Mouse (Mus musculus) embryonic facial prominence, embryonic 11.5 days (tissue): ENCODE measurements around the gene Oasl1. TPM values are rescaled to one million over a fixed set of nuclear protein-coding genes. Genes with fewer than 3 reads are reported as not detected.

Source experiments
- ATAC-seq: fragments of 200-750 bp; cut with Nextera tagmentation; replicated peaks from 2 replicates; pipeline ENCODE4 v1.8.0; 2017; ENCODE audit warnings: low read depth; ENCODE audit not compliant: insufficient number of reproducible peaks, low FRiP score, low TSS enrichment
- DNase-seq: peaks from one replicate; pipeline ENCODE4 v3.0.0-alpha.2; 2015; ENCODE audit warnings: low spot score
- H3K27ac ChIP-seq: fragments of 300-500 bp; sonication (generic); replicated peaks from 2 replicates; pipeline ENCODE4 v1.5.1; 2014; ENCODE audit warnings: mild to moderate bottlenecking, low read depth, low read length, control low read depth
- H3K27me3 ChIP-seq: fragments of 300-500 bp; sonication (generic); 2 replicates; pipeline ENCODE4 v1.6.1; 2014; ENCODE audit warnings: mild to moderate bottlenecking, low read length, moderate library complexity, mixed read lengths; ENCODE audit not compliant: control insufficient read depth, insufficient read depth
- H3K36me3 ChIP-seq: fragments of 300-500 bp; sonication (generic); replicated peaks from 2 replicates; pipeline ENCODE4 v1.6.1; 2014; ENCODE audit warnings: low read depth, mild to moderate bottlenecking, low read length, moderate library complexity, mixed read lengths; ENCODE audit not compliant: control insufficient read depth, insufficient read depth
- H3K4me1 ChIP-seq: fragments of 300-500 bp; sonication (generic); 2 replicates; pipeline ENCODE4 v1.6.1; 2014; ENCODE audit warnings: low read length, mixed read lengths; ENCODE audit not compliant: control insufficient read depth, insufficient read depth
- H3K4me2 ChIP-seq: fragments of 300-500 bp; sonication (generic); 2 replicates; pipeline ENCODE4 v1.6.1; 2014; ENCODE audit warnings: low read depth, mild to moderate bottlenecking, control low read depth, low read length, moderate library complexity
- H3K4me3 ChIP-seq: fragments of 300-500 bp; sonication (generic); 2 replicates; pipeline ENCODE4 v1.5.1; 2014; ENCODE audit warnings: low read depth, low read length, control low read depth
- H3K9ac ChIP-seq: fragments of 300-500 bp; sonication (generic); replicated peaks from 2 replicates; pipeline ENCODE4 v1.6.1; 2014; ENCODE audit warnings: mild to moderate bottlenecking, control low read depth, low read length
- H3K9me3 ChIP-seq: fragments of 300-500 bp; sonication (generic); replicated peaks from 2 replicates; pipeline ENCODE4 v1.6.1; 2016; ENCODE audit warnings: mild to moderate bottlenecking, low read length, inconsistent platforms, mixed read lengths; ENCODE audit not compliant: control insufficient read depth
- WGBS: fragments of 180-500 bp; shearing (Covaris S2); extraction: QIAGEN DNeasy Blood & Tissue Kit; methylation state at CpG from one replicate; pipeline ENCODE4 v1.1.7; 2014; 5-methylcytosine and 5-hydroxymethylcytosine counted together
- polyA plus RNA-seq: library from polyadenylated mRNA; unstranded; fragments of >200 nt; fragmentation: Nextera tagmentation; extraction: Ambion mirVana; gene quantifications from 2 replicates; pipeline ENCODE4 v1.2.1, GENCODE M21; 2014

Gene Oasl1
- polyA plus RNA-seq, 1 experiment from 2014 or later: 0.24 TPM

DNA sequence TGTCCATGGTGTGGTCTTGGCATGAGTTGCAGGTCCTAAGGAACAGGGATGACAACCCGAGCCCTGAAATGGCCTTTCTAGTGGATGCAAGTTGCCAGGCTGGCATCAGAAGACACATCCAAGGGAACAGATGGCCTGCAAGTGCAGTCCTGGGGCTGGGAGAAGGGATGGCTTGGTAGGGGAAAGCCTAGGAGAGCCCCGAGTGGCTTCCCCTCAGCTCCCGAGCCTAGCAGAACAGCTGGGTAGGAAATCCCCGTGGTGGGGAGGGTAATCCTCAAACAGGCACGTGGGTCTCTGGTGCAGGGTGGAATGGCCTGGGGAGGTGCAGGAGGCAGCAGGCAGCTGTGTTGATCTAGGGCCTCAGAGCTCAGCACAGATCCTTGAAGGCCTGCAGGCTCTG lies 26.3 kb downstream of the Oasl1 start:
- DNase-seq (no peak), ATAC-seq (no peak; the same call in 1 of the 2 replicates)
- H3K36me3 ChIP-seq: peaks cover 8% of the 10 kb centered on the region
- H3K9ac ChIP-seq: no peak overlapping the region
- H3K27me3 ChIP-seq: no peaks in the 10 kb centered on the region
- 66% methylated on average over 5 of the region's 5 CpGs for WGBS
- no peak overlapping the region for H3K4me2 ChIP-seq
- H3K9me3 ChIP-seq: no peaks in the 10 kb centered on the region
- H3K27ac ChIP-seq: 0 out of 2 replicates have a peak overlapping the region, but pooled peaks have one; percentile 8
- no peak overlapping the region for H3K4me3 ChIP-seq
- H3K4me1 ChIP-seq: no peaks in the 10 kb centered on the region

DNA sequence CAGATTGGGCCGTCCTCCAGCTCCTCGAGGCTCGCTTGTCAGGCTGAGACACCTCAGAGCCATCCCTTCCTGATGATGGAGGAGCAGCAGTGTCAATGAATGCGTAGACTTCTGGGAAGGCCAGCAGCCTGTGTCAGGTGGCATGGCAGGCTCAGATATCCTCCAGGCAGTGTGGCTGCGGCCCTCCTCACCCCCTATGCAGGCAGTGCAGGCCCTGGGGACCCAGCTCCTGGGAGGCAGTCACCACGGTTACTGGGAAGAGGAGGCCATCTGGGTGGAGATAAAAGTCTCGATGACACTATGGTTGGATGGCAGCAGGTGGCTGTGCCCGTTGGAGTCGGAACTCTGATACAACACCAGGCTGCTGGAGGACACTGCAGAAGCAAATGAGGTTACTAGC lies 26.8 kb downstream of the Oasl1 start:
- Histone ChIP-seq H3K4me2 (no peak overlapping the region), H3K9ac (no peak overlapping the region), H3K9me3 (no peaks in the 10 kb centered on the region), H3K27me3 (no peaks in the 10 kb centered on the region), H3K4me1 (no peaks in the 10 kb centered on the region), H3K27ac (no peak overlapping the region), H3K4me3 (no peak overlapping the region), H3K36me3 (peaks cover 8% of the 10 kb centered on the region)
- ATAC-seq (no peak), DNase-seq (no peak)
- WGBS: 84% methylated on average over 9 of the region's 9 CpGs

DNA sequence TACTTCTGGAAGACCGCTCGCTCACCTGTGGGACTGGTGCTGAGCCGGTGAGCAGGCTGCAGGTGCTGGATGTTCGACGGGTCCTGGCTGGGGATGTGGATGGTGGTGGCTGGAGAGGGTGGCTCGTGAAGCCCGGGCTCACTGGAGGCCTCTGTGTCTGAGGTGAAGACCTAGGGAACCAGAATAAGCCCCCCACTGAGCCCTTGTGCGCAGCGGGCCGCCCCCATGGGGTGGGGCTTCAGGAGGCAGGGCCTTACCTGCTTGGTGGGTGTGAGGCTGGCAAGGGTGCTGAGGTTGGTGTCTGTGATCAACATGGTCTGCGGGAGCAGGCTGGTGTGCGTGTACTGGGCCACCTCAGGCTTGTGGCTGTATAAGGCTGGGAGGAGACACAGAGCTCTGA lies 27.6 kb downstream of the Oasl1 start:
- Histone ChIP-seq H3K4me1 (no peaks in the 10 kb centered on the region), H3K4me2 (no peak overlapping the region), H3K36me3 (peaks cover 8% of the 10 kb centered on the region), H3K4me3 (no peak overlapping the region), H3K9ac (no peak overlapping the region), H3K27ac (no peak overlapping the region), H3K9me3 (no peaks in the 10 kb centered on the region), H3K27me3 (no peaks in the 10 kb centered on the region)
- DNase-seq (no peak), ATAC-seq (no peak)
- WGBS: 64% methylated on average over 12 of the region's 12 CpGs

DNA sequence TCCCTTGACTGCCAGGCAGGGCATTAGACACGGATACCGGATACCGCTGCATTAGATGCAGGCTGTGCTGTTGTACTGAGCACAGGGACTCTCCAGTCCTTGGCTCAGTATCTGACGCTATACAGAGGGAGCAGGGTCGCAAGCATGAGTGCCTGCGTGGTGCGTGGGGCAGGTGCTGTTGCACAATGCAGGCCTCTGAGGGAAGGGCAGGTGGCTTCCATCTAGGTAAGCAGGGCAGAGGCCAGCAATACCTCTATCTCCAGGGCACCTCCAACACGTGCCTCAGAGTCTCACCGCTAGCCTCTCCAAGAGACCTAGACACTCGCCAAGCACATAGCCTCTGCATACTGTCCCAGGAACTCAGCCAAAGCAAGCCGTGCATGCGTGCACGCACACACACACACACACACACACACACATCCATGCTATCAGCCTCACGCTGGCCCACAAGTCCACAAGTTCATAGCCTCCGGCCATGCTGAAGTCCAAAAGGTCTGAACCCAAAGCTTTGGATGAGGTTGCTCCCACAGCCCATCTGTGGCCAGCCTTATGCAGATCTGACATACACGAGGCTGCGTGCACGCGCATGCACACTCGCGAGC lies 28.3 kb downstream of the Oasl1 start:
- WGBS: 84% methylated on average over 21 of the region's 21 CpGs
- DNase-seq: no peak

DNA sequence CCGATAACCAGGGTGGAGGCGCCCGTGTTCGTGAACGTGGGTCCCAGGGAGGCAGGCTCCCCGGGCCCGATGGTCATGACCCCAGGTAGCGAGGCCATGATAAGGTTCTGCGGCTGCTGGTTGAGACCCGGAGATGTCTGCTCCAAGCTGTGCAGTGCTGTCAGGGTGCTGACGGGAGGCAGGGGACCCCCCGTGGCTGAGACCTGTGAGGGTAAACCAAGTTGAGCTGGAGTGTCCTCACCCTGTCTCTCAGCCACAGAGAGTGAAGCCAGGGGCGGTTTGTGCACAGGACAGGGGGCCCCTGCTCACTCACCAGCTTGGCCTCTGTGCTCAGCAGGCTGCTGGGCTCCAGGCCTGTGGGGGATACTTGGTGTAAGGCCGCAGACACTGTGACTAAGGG lies 30.3 kb downstream of the Oasl1 start:
- Histone ChIP-seq H3K9ac (no peak overlapping the region), H3K36me3 (peaks cover 8% of the 10 kb centered on the region), H3K9me3 (no peaks in the 10 kb centered on the region), H3K4me3 (no peak overlapping the region), H3K4me1 (no peaks in the 10 kb centered on the region), H3K27me3 (no peaks in the 10 kb centered on the region), H3K27ac (no peak overlapping the region), H3K4me2 (no peak overlapping the region)
- WGBS: 86% methylated on average over 14 of the region's 14 CpGs
- ATAC-seq (no peak), DNase-seq (no peak)

More for the DNA sequence above, 28.3 kb downstream of the Oasl1 start:
- no peak overlapping the region for H3K4me2 ChIP-seq
- H3K9me3 ChIP-seq: no peaks in the 10 kb centered on the region
- no peak overlapping the region for H3K4me3 ChIP-seq
- no peak for ATAC-seq
- H3K36me3 ChIP-seq: peaks cover 8% of the 10 kb centered on the region
- H3K4me1 ChIP-seq: no peaks in the 10 kb centered on the region
- H3K27me3 ChIP-seq: no peaks in the 10 kb centered on the region
- no peak overlapping the region for H3K9ac ChIP-seq
- no peak overlapping the region for H3K27ac ChIP-seq

DNA sequence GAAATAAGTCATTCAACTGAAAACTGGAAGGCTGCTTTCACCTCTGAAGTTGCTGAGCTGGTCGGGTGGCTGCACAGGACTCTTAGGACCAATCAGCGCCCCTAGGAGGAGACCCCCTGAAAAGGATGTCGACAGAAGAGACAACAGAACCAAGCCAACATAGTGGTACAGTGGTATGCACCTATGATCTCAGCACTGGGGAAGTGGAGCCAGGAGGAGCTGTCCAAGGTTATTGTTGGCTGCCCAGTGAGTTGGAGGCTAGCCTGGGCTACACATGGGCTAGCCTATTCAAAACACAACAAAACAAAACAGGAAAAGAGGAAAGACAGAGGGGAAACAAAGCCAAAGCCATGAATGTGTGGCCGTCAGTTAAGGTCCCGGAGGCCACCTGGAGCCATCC lies 35.0 kb downstream of the Oasl1 start:
- Histone ChIP-seq H3K27ac (no peak overlapping the region), H3K36me3 (no peaks in the 10 kb centered on the region), H3K27me3 (no peaks in the 10 kb centered on the region), H3K4me3 (no peak overlapping the region), H3K4me1 (no peaks in the 10 kb centered on the region), H3K9me3 (no peaks in the 10 kb centered on the region), H3K4me2 (no peak overlapping the region), H3K9ac (no peak overlapping the region)
- WGBS: 79% methylated on average over 5 of the region's 5 CpGs
- DNase-seq: no peak
- ATAC-seq: no peak

DNA sequence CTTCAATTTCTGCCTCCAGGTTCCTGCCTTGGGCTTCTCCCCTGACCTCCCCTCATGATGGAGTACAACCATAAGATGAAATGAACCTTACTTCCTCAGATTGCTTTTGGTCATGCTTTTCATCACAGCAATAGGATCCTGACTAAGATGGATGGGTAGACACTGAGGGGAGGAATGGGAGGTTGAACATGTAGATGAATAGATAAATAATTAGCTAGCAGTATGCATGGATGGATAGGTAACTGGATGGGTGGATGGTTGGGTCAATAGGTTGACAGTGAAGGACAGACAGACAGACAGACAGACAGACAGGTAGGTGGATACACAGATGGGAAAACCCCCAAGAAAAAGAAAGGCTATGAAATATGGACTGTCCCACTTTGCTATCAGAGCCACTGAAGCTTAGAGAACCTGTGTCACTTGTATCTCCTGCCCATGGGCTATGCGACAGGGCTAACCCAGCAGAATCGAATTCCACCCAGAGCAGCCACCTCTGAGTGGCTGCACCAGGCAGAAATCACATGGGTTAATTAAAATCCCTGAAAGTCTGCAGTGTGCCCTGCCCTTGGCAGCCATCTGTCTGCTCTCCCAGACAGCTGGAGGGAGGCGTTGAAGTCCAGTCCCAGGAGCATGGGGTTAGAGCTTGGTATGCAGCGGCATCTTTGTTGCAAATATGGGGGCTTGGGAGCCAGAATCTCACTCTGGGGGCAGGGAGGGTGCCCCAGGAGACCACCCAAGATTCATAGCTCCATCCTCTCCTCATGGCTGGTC lies 38.7 kb downstream of the Oasl1 start:
- DNase-seq (peak; percentile 9), ATAC-seq (no peak; the same call in 1 of the 2 replicates)
- Histone ChIP-seq H3K9me3 (no peaks in the 10 kb centered on the region), H3K27me3 (no peaks in the 10 kb centered on the region), H3K36me3 (no peaks in the 10 kb centered on the region), H3K4me1 (no peaks in the 10 kb centered on the region), H3K4me3 (no peak overlapping the region), H3K4me2 (no peak overlapping the region), H3K27ac (no peak overlapping the region), H3K9ac (no peak overlapping the region)
- 49% methylated on average over 4 of the region's 4 CpGs for WGBS

DNA sequence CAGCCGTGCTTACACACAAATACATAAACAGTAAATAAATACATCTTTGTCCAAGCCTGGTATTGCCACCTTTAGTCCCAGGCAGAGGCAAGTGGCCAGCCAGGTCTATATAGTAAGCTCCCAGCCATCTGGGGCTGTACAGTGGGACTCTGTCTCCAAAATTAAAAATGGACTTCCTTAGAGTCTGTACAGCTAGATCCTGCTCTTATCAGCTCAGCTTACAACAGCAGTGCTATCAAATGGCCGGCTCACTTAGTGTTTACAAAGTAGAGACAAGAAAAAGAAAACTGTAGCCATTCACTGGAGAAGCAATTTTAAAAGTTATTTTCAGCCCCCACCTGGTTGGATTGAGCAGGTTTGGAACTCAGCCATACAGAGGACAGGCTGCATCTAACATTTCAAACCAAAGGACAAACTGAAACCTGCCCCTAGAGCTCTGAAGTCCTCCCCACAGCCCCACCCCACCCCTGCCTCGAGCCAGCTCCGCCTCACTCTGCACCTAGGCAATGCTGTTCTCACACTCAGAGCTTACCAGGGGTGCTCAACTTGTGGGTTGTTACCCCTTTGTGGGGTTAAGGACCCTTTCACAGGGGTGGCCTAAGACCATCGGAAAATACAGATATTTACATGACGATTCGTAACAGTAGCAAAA lies 41.4 kb downstream of the Oasl1 start:
- Histone ChIP-seq H3K36me3 (no peaks in the 10 kb centered on the region), H3K4me3 (no peak overlapping the region), H3K9ac (no peak overlapping the region; the same call in 1 of the 2 replicates), H3K4me2 (no peak overlapping the region), H3K4me1 (no peaks in the 10 kb centered on the region), H3K27ac (no peak overlapping the region), H3K9me3 (no peaks in the 10 kb centered on the region), H3K27me3 (peaks cover 2% of the 10 kb centered on the region; the same call in 1 of the 2 replicates)
- ATAC-seq (no peak), DNase-seq (no peak)
- 69% methylated on average over 7 of the region's 7 CpGs for WGBS
